Mouse (Mus musculus): ENCODE data around the gene Src. TPM values are rescaled to one million over a fixed set of nuclear protein-coding genes. Genes with fewer than 3 reads are reported as not detected.

Src gene
- polyA plus RNA-seq, 1 experiment from 2014 or later = 15.1 TPM

DNA sequence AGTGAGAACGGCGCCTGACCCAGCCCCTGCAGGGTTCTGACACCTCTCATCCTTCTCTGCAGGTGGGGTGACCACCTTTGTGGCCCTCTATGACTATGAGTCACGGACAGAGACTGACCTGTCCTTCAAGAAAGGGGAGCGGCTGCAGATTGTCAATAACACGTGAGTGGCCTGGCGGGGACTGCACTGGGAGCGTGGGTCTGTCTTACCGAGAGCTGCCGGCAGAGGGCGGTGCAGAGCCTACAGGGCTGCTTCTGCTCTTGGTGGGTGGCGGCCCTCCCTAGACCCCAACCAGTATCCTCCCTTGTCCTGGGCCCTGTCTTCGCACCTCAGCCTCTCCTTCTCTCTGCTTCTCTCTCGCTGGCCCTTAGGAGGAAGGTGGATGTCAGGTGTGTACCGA is 40.2 kb downstream of the Src start:
- H3K4me3 ChIP-seq (ENCODE audit: low read depth, low read length) = no peak overlapping the region
- no peak overlapping the region for H3K27ac ChIP-seq (ENCODE audit: low read depth, low read length)
- H3K36me3 ChIP-seq (ENCODE audit: control insufficient read depth, insufficient read depth, low read length) = peaks cover 3% of the 10 kb centered on the region; the same call in 1 of the 2 replicates
- no peak for ATAC-seq (ENCODE audit: insufficient read depth, low FRiP score, low TSS enrichment)
- 24% methylated on average over 14 of the region's 14 CpGs for WGBS
- peak; percentile 90 for DNase-seq (ENCODE audit: low spot score)
- H3K4me2 ChIP-seq (ENCODE audit: low read depth) = no peak overlapping the region
- no peak overlapping the region for H3K9ac ChIP-seq (ENCODE audit: low read length)
- no peaks in the 10 kb centered on the region for H3K27me3 ChIP-seq (ENCODE audit: control insufficient read depth, insufficient read depth, low read length)
- no peaks in the 10 kb centered on the region for H3K9me3 ChIP-seq (ENCODE audit: control insufficient read depth, low read length)
- peaks cover 39% of the 10 kb centered on the region for H3K4me1 ChIP-seq (ENCODE audit: control insufficient read depth, insufficient read depth, low read length)

DNA sequence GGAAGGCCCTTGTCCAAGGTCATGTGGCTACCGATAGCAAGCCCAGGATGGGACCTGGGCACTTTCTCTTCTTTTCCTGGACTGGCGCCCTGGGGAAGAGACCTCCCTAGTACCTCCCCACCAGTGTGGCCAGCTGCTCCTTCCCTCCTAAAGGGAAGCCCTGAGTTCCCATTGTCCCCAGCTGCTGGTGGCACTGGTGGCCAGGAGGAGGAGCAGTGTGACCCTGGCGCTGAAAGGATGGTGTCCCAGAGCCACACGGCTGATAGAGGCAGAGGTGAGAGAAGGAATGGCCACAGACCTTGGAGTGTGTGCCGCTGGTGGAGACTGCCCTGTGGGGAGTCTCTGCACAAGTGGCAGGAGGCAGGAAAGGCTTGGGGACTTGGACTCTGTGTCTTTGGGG is 41.5 kb downstream of the Src start:
- H3K4me2 ChIP-seq (ENCODE audit: low read depth) = no peak overlapping the region
- H3K4me1 ChIP-seq (ENCODE audit: control insufficient read depth, insufficient read depth, low read length) = peaks cover 52% of the 10 kb centered on the region
- H3K27ac ChIP-seq (ENCODE audit: low read depth, low read length) = no peak overlapping the region
- H3K36me3 ChIP-seq (ENCODE audit: control insufficient read depth, insufficient read depth, low read length) = peaks cover 3% of the 10 kb centered on the region; the same call in 1 of the 2 replicates
- no peak overlapping the region for H3K4me3 ChIP-seq (ENCODE audit: low read depth, low read length)
- 32% methylated on average over 4 of the region's 5 CpGs for WGBS
- peak overlapping the region; percentile 18 for H3K9ac ChIP-seq (ENCODE audit: low read length)
- H3K9me3 ChIP-seq (ENCODE audit: control insufficient read depth, low read length) = no peaks in the 10 kb centered on the region
- DNase-seq (ENCODE audit: low spot score) = peak; percentile 59
- H3K27me3 ChIP-seq (ENCODE audit: control insufficient read depth, insufficient read depth, low read length) = no peaks in the 10 kb centered on the region
- no peak for ATAC-seq (ENCODE audit: insufficient read depth, low FRiP score, low TSS enrichment)

DNA sequence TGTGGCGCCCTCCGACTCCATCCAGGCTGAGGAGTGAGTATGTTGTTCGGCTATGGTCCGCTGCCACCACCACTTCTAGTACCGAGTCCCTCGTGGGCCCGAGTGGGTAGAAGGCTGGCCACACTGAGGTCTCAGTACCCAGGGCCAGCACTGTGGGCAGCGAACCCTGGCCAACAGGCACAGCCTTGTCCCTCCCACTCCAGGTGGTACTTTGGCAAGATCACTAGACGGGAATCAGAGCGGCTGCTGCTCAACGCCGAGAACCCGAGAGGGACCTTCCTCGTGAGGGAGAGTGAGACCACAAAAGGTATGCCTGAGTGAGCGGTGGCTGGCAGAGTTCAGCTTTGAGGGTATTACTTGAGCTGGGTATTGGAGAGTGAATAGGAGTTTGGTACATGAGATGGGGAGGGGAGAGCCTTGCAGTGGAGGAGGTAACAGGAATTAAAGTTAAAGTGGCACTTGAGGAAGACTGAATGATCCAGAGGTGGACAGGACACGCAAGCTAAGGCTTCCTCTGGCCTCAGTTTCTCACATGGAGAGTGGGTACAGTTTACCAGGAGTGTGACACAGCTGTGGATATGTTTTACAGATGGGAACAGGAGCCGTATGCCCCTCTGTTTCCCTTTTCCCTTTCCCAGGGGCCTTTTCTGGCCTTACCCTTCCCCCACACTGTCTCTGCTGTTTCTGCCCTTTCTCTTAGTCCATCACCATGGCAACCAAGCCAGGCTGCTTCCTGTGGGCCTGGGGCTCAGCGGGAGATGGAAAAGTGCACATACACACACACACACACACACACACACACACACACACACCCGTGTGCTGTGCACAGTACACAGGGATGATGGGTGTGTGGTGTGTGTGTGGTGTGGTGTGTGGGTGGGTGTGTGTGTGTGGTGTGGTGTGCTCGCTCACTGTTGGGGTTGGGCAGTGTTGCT is 44.8 kb downstream of the Src start:
- Histone ChIP-seq H3K36me3 (ENCODE audit: control insufficient read depth, insufficient read depth, low read length) (peaks cover 3% of the 10 kb centered on the region; the same call in 1 of the 2 replicates), H3K4me3 (ENCODE audit: low read depth, low read length) (peak overlapping the region; percentile 8; the same call in 1 of the 2 replicates), H3K9ac (ENCODE audit: low read length) (peak overlapping the region; percentile 78), H3K9me3 (ENCODE audit: control insufficient read depth, low read length) (no peaks in the 10 kb centered on the region), H3K4me2 (ENCODE audit: low read depth) (no peak overlapping the region), H3K27ac (ENCODE audit: low read depth, low read length) (peak overlapping the region; percentile 98), H3K27me3 (ENCODE audit: control insufficient read depth, insufficient read depth, low read length) (no peaks in the 10 kb centered on the region), H3K4me1 (ENCODE audit: control insufficient read depth, insufficient read depth, low read length) (peaks cover 55% of the 10 kb centered on the region)
- peak; percentile 85 for DNase-seq (ENCODE audit: low spot score)
- peak; percentile 43 for ATAC-seq (ENCODE audit: insufficient read depth, low FRiP score, low TSS enrichment)
- 40% methylated on average over 20 of the region's 20 CpGs for WGBS

DNA sequence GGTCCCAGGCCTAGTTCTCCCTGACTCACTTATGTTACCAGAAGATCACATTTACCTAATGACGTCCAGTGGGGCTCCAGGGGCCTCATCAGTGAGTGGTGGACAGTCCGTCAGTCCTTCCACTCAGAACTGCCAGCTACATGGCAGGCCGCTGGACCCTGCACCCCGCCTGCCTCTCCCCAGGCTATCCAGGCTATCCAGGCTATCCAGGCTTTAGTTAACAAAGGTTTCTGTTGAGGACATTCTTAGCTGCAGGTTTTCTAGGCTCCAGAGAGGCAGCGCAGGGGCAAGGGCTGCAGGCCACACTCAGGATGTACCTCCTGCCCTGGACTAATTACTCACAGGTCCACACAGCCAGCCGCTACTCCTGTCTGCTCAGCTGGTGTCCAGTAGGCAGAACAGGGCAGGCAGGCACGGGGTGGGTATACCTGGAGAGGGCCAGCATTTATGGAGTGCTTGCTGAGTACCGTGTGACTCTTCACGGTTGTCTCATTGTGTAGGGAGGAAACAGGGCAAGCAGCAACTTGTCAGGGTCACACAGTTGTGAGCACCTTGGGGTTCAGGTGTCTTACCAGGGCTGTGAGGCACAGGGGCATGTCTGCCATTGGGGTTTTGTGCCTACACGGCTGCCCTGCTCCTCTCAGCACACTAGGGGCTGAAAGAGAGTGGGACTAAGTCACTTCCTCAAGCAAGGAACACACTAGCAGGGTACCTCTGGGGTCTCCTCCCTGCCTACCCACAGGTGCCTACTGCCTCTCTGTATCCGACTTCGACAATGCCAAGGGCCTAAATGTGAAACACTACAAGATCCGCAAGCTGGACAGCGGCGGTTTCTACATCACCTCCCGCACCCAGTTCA is 45.9 kb downstream of the Src start:
- H3K4me3 ChIP-seq (ENCODE audit: low read depth, low read length) = no peak overlapping the region
- H3K27me3 ChIP-seq (ENCODE audit: control insufficient read depth, insufficient read depth, low read length) = no peaks in the 10 kb centered on the region
- H3K36me3 ChIP-seq (ENCODE audit: control insufficient read depth, insufficient read depth, low read length) = peaks cover 11% of the 10 kb centered on the region
- DNase-seq (ENCODE audit: low spot score) (peak; percentile 51), ATAC-seq (ENCODE audit: insufficient read depth, low FRiP score, low TSS enrichment) (peak; percentile 7)
- peak overlapping the region; percentile 78 for H3K9ac ChIP-seq (ENCODE audit: low read length)
- 18% methylated on average over 16 of the region's 16 CpGs for WGBS
- H3K9me3 ChIP-seq (ENCODE audit: control insufficient read depth, low read length) = no peaks in the 10 kb centered on the region
- peaks cover 51% of the 10 kb centered on the region for H3K4me1 ChIP-seq (ENCODE audit: control insufficient read depth, insufficient read depth, low read length)
- H3K4me2 ChIP-seq (ENCODE audit: low read depth) = peak overlapping the region; percentile 34
- H3K27ac ChIP-seq (ENCODE audit: low read depth, low read length) = peak overlapping the region; percentile 98

DNA sequence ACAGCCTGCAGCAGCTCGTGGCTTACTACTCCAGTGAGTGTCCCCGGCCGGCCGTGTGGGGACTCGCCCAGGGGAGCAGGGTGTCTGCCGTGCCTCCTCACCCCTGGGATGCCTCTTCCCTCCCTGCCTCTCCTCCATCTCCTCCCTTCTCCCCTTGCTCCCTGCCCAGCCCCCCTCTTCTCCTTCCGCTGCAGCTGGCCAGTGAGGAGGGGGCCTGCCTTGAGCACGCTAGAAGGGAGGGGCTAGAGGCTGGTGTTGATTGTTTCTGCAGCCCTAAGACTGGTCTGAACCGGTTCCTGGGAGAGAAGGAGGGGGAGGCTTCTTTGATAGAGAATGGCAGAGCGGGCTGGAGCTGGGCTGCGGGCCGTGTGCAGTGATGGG is 46.5 kb downstream of the Src start:
- Histone ChIP-seq H3K27ac (ENCODE audit: low read depth, low read length) (peak overlapping the region; percentile 98), H3K27me3 (ENCODE audit: control insufficient read depth, insufficient read depth, low read length) (no peaks in the 10 kb centered on the region), H3K9me3 (ENCODE audit: control insufficient read depth, low read length) (no peaks in the 10 kb centered on the region), H3K4me3 (ENCODE audit: low read depth, low read length) (no peak overlapping the region), H3K4me2 (ENCODE audit: low read depth) (peak overlapping the region; percentile 34), H3K36me3 (ENCODE audit: control insufficient read depth, insufficient read depth, low read length) (peaks cover 11% of the 10 kb centered on the region), H3K4me1 (ENCODE audit: control insufficient read depth, insufficient read depth, low read length) (peaks cover 48% of the 10 kb centered on the region), H3K9ac (ENCODE audit: low read length) (peak overlapping the region; percentile 78)
- DNase-seq (ENCODE audit: low spot score) (peak; percentile 92), ATAC-seq (ENCODE audit: insufficient read depth, low FRiP score, low TSS enrichment) (peak; percentile 88)
- WGBS = 2% methylated on average over 11 of the region's 12 CpGs

DNA sequence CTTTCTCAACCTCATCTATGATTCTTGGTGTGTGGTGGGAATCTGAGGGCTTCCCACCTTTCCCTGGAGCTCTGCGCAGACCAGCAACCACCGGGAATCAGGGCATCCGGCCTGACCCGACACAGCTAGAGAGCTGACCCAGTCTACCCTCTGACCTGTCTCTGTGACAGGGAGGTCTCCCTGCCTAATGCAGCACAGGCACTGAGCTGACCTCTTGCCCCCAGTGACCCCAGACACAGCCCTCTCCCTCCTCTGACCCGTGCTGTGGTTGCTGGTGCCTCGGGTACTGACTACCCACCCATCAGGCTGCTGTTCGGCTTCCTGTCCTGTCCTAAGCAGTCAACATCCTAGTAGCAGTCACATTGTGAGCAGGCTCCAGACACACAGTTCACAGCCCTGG is 48.6 kb downstream of the Src start:
- Histone ChIP-seq H3K36me3 (ENCODE audit: control insufficient read depth, insufficient read depth, low read length) (peaks cover 13% of the 10 kb centered on the region), H3K27me3 (ENCODE audit: control insufficient read depth, insufficient read depth, low read length) (no peaks in the 10 kb centered on the region), H3K4me3 (ENCODE audit: low read depth, low read length) (no peak overlapping the region), H3K27ac (ENCODE audit: low read depth, low read length) (no peak overlapping the region), H3K9me3 (ENCODE audit: control insufficient read depth, low read length) (no peaks in the 10 kb centered on the region), H3K4me1 (ENCODE audit: control insufficient read depth, insufficient read depth, low read length) (peaks cover 47% of the 10 kb centered on the region), H3K4me2 (ENCODE audit: low read depth) (no peak overlapping the region), H3K9ac (ENCODE audit: low read length) (0 out of 2 replicates have a peak overlapping the region, but pooled peaks have one; percentile 15)
- ATAC-seq (ENCODE audit: insufficient read depth, low FRiP score, low TSS enrichment) (no peak), DNase-seq (ENCODE audit: low spot score) (no peak)
- 31% methylated on average over 7 of the region's 7 CpGs for WGBS

DNA sequence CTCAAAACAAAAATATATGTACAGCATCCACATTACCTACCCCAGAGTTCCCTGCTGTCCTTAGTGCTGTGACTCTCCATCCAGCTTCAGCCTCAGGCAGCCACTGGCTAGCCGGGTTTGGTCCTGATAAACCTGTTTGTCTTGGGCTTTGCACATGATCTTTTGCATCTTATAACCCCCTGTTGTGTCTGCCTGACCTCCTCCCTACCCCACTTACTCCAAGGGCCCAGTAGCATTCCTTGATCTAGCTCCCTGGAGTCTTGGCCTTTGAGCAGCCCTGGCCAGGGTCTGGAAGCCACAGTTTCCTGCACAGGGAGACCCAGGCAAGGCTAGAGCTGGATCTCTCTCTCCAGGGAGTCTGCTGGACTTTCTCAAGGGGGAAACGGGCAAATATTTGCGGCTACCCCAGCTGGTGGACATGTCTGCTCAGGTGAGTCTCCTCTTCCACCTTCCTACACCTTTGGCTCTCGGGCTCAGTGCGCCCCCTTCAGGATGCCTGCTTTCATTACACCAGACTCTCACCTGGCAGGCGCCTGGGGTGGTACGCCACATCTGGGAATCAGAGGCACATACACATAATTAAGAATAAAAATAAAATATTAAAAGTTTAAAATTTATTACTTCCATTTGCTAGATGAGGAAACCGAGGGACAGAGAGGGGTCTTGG is 50.0 kb downstream of the Src start:
- H3K4me2 ChIP-seq (ENCODE audit: low read depth) = no peak overlapping the region
- no peak overlapping the region for H3K9ac ChIP-seq (ENCODE audit: low read length)
- H3K9me3 ChIP-seq (ENCODE audit: control insufficient read depth, low read length) = no peaks in the 10 kb centered on the region
- no peaks in the 10 kb centered on the region for H3K27me3 ChIP-seq (ENCODE audit: control insufficient read depth, insufficient read depth, low read length)
- no peak for DNase-seq (ENCODE audit: low spot score)
- peaks cover 13% of the 10 kb centered on the region for H3K36me3 ChIP-seq (ENCODE audit: control insufficient read depth, insufficient read depth, low read length)
- no peak overlapping the region for H3K4me3 ChIP-seq (ENCODE audit: low read depth, low read length)
- no peak overlapping the region for H3K27ac ChIP-seq (ENCODE audit: low read depth, low read length)
- no peak for ATAC-seq (ENCODE audit: insufficient read depth, low FRiP score, low TSS enrichment)
- WGBS = 67% methylated on average over 8 of the region's 8 CpGs
- peaks cover 45% of the 10 kb centered on the region for H3K4me1 ChIP-seq (ENCODE audit: control insufficient read depth, insufficient read depth, low read length)

DNA sequence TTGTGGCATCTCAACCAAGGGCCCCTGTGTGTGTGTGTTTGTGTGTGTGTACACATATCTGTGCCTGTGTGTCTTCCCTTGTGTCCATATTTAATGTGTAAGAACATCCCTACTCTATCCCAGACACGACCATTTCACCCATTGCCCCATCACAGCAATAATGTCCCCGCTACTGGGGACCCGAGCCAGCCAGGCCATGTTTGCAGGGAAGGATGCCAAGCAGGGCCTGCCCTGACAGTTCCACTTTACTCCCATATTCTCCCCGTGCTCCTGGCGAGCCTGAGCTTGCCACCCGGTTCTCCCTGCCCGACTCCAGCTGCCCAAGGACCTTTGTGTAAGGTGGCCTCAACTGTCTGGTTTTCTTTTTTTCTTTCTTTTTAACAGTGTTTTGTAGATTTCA is 53.0 kb downstream of the Src start:
- Histone ChIP-seq H3K27me3 (ENCODE audit: control insufficient read depth, insufficient read depth, low read length) (no peaks in the 10 kb centered on the region), H3K4me3 (ENCODE audit: low read depth, low read length) (no peak overlapping the region), H3K27ac (ENCODE audit: low read depth, low read length) (0 out of 2 replicates have a peak overlapping the region, but pooled peaks have one; percentile 97), H3K36me3 (ENCODE audit: control insufficient read depth, insufficient read depth, low read length) (peaks cover 13% of the 10 kb centered on the region), H3K4me1 (ENCODE audit: control insufficient read depth, insufficient read depth, low read length) (peaks cover 49% of the 10 kb centered on the region), H3K9ac (ENCODE audit: low read length) (peak overlapping the region; percentile 22), H3K4me2 (ENCODE audit: low read depth) (no peak overlapping the region), H3K9me3 (ENCODE audit: control insufficient read depth, low read length) (no peaks in the 10 kb centered on the region)
- DNase-seq (ENCODE audit: low spot score) (no peak), ATAC-seq (ENCODE audit: insufficient read depth, low FRiP score, low TSS enrichment) (no peak)
- WGBS = 72% methylated on average over 7 of the region's 7 CpGs

Data from neural tube, embryonic 11.5 days (tissue).